8 mouse cellular contexts compared by ENCODE assay signal in genomic region chr11:31713641-31714121, GRCm38 (mm10). TPM values are rescaled to one million over a fixed set of nuclear protein-coding genes. Genes with fewer than 3 reads are reported as not detected.
DNase-seq lines count a peak whose midpoint lies in the region; ATAC-seq and TF ChIP-seq lines count a peak whose summit lies in the region.

No protein-coding gene starts in this region.

- H3K9me3 ChIP-seq in liver, embryonic 11.5 days (ENCODE audit: control insufficient read depth, low read length), result no peaks in the 10 kb centered on the region
- H3K9me3 ChIP-seq in forebrain, embryonic 13.5 days (replicated peaks), result no peaks in the 10 kb centered on the region
- no peaks in the 10 kb centered on the region for H3K9me3 ChIP-seq in heart, embryonic 15.5 days (replicated peaks)
- no peaks in the 10 kb centered on the region for H3K9me3 ChIP-seq in liver, postnatal 0 days (ENCODE audit: low read length)

- H3K79me2 ChIP-seq in liver, adult 2 months (ENCODE audit: control insufficient read depth, insufficient read depth, low read length), result no peaks in the 10 kb centered on the region

- H3K4me1 ChIP-seq in liver, adult 2 months (ENCODE audit: control insufficient read depth, insufficient read depth, low read length), result peaks cover 15% of the 10 kb centered on the region
- H3K4me1 ChIP-seq in liver, embryonic 11.5 days (replicated peaks; ENCODE audit: control insufficient read depth, insufficient read depth, low read length), result no peaks in the 10 kb centered on the region
- H3K4me1 ChIP-seq in forebrain, embryonic 13.5 days, result peaks cover 14% of the 10 kb centered on the region
- peaks cover 35% of the 10 kb centered on the region for H3K4me1 ChIP-seq in heart, embryonic 15.5 days (replicated peaks)
- peaks cover 8% of the 10 kb centered on the region for H3K4me1 ChIP-seq in liver, postnatal 0 days (ENCODE audit: insufficient read depth)

- H3K4me3 ChIP-seq in liver, adult 2 months (ENCODE audit: insufficient read depth, low read depth, low read length), result no peak overlapping the region
- H3K4me3 ChIP-seq in liver, embryonic 11.5 days (ENCODE audit: low read depth, low read length), result no peak overlapping the region
- H3K4me3 ChIP-seq in forebrain, embryonic 13.5 days, result no peak overlapping the region
- H3K4me3 ChIP-seq in heart, embryonic 15.5 days, result no peak overlapping the region
- H3K4me3 ChIP-seq in liver, postnatal 0 days (ENCODE audit: low read depth, low read length), result no peak overlapping the region

- H3K27me3 ChIP-seq in liver, adult 2 months (ENCODE audit: control insufficient read depth, insufficient read depth, low read length), result no peaks in the 10 kb centered on the region
- no peaks in the 10 kb centered on the region for H3K27me3 ChIP-seq in liver, embryonic 11.5 days (replicated peaks; ENCODE audit: control insufficient read depth, insufficient read depth, low read length)
- no peaks in the 10 kb centered on the region for H3K27me3 ChIP-seq in forebrain, embryonic 13.5 days
- no peaks in the 10 kb centered on the region for H3K27me3 ChIP-seq in heart, embryonic 15.5 days
- H3K27me3 ChIP-seq in liver, postnatal 0 days (ENCODE audit: insufficient read depth, low read length), result no peaks in the 10 kb centered on the region

- peak; percentile 93 for DNase-seq in liver, adult 2 months (ENCODE audit: extremely low read depth, low read depth, low spot score)
- DNase-seq in liver, embryonic 11.5 days (ENCODE audit: low spot score), result no peak
- DNase-seq in kidney, postnatal 14 days, result peak; percentile 86
- peak; percentile 82 for DNase-seq in liver, postnatal 0 days
- peak; percentile 50 for DNase-seq in ovary, postnatal 14 days (ENCODE audit: low spot score)
- no peak for DNase-seq in embryo, embryonic 10 days (ENCODE audit: low spot score)

- ATAC-seq in liver, embryonic 11.5 days (replicated peaks; ENCODE audit: low FRiP score), result no peak
- ATAC-seq in forebrain, embryonic 13.5 days, result peak; percentile 88
- peak; percentile 84 for ATAC-seq in heart, embryonic 15.5 days (replicated peaks; ENCODE audit: insufficient number of reproducible peaks, insufficient read depth, low FRiP score, low read depth)
- peak; percentile 80 for ATAC-seq in liver, postnatal 0 days

- TF ChIP-seq EP300 in liver, postnatal 0 days (IDR thresholded peaks at IDR 0.05; ENCODE audit: low read depth), result no peak

- no peak overlapping the region for H3K4me2 ChIP-seq in liver, embryonic 11.5 days
- no peak overlapping the region for H3K4me2 ChIP-seq in forebrain, embryonic 13.5 days
- peak overlapping the region; percentile 8 for H3K4me2 ChIP-seq in heart, embryonic 15.5 days
- H3K4me2 ChIP-seq in liver, postnatal 0 days (ENCODE audit: low read depth, low read length), result no peak overlapping the region

- TF ChIP-seq CTCF in liver, adult 2 months (IDR thresholded peaks at IDR 0.05; ENCODE audit: low read depth, low read length), result peak; percentile 79
- peak; percentile 56 for TF ChIP-seq CTCF in liver, postnatal 0 days (IDR thresholded peaks at IDR 0.05; ENCODE audit: low read depth)

- peak overlapping the region; percentile 11; the same call in 1 of the 2 replicates for H3K27ac ChIP-seq in liver, adult 2 months (replicated peaks; ENCODE audit: insufficient read depth, low read depth, low read length)
- no peak overlapping the region for H3K27ac ChIP-seq in liver, embryonic 11.5 days (ENCODE audit: low read depth, low read length)
- H3K27ac ChIP-seq in forebrain, embryonic 13.5 days, result peak overlapping the region; percentile 54
- H3K27ac ChIP-seq in heart, embryonic 15.5 days, result peak overlapping the region; percentile 83
- H3K27ac ChIP-seq in liver, postnatal 0 days (ENCODE audit: low read depth), result no peak overlapping the region

- WGBS in liver, adult 2 months, result 6% methylated on average over 6 of the region's 6 CpGs
- 78% methylated on average over 6 of the region's 6 CpGs for WGBS in liver, embryonic 11.5 days
- 47% methylated on average over 6 of the region's 6 CpGs for WGBS in forebrain, embryonic 13.5 days
- WGBS in heart, embryonic 15.5 days, result 19% methylated on average over 6 of the region's 6 CpGs
- 64% methylated on average over 6 of the region's 6 CpGs for WGBS in liver, postnatal 0 days (ENCODE audit: insufficient replicate concordance)

- H3K9ac ChIP-seq in liver, adult 2 months (ENCODE audit: low read depth, low read length), result no peak overlapping the region
- H3K9ac ChIP-seq in liver, embryonic 11.5 days (ENCODE audit: low read depth, low read length), result no peak overlapping the region
- no peak overlapping the region for H3K9ac ChIP-seq in forebrain, embryonic 13.5 days
- H3K9ac ChIP-seq in heart, embryonic 15.5 days, result no peak overlapping the region
- no peak overlapping the region for H3K9ac ChIP-seq in liver, postnatal 0 days (replicated peaks)

- no peaks in the 10 kb centered on the region for H3K36me3 ChIP-seq in liver, adult 2 months (ENCODE audit: control insufficient read depth, insufficient read depth, low read length)
- no peaks in the 10 kb centered on the region for H3K36me3 ChIP-seq in liver, embryonic 11.5 days (ENCODE audit: control insufficient read depth, insufficient read depth, low read length)
- H3K36me3 ChIP-seq in forebrain, embryonic 13.5 days (ENCODE audit: poor library complexity, severe bottlenecking), result no peaks in the 10 kb centered on the region
- H3K36me3 ChIP-seq in heart, embryonic 15.5 days, result no peaks in the 10 kb centered on the region
- no peaks in the 10 kb centered on the region for H3K36me3 ChIP-seq in liver, postnatal 0 days (replicated peaks; ENCODE audit: insufficient read depth, low read length)

- TF ChIP-seq POLR2A in liver, adult 2 months (IDR thresholded peaks at IDR 0.05; ENCODE audit: extremely low read depth, insufficient read depth, low read length), result no peak

RNA-seq across cellular contexts. Expression of gene Bod1, which starts 42.0 kb away (rescaled TPM):
- 33.4 and 36.8 TPM in 2 replicates for total RNA-seq in liver, adult 2 months (2014; rRNA removed)
- 27.8 and 34.4 TPM in 2 replicates for polyA plus RNA-seq in liver, adult 2 months (2012; rRNA removed)
- 39.7 and 40.1 TPM in 2 replicates for polyA plus RNA-seq in liver, embryonic 11.5 days (2014; fragmentation: Nextera tagmentation; extraction: Ambion mirVana)
- 153 and 157 TPM in 2 replicates for polyA plus RNA-seq in forebrain, embryonic 13.5 days (2015; fragmentation: Nextera tagmentation; extraction: Ambion mirVana)
- 65.0 and 74.7 TPM in 2 replicates for polyA plus RNA-seq in heart, embryonic 15.5 days (2015; fragmentation: Nextera tagmentation; extraction: Ambion mirVana)
- polyA plus RNA-seq in liver, postnatal 0 days (2015; fragmentation: Nextera tagmentation; extraction: Ambion mirVana), result 13.8 and 16.6 TPM in 2 replicates

Comparison
In these comparisons a context has a peak if more than half of its experiments do, and no peak if none do; other contexts are left out.
1. DNase-seq: peak in liver, adult 2 months (single experiment), kidney, postnatal 14 days (single experiment), liver, postnatal 0 days (single experiment) and ovary, postnatal 14 days (single experiment); none in liver, embryonic 11.5 days (single experiment) and embryo, embryonic 10 days (single experiment).
2. H3K27ac ChIP-seq: peak in liver, adult 2 months (single experiment), forebrain, embryonic 13.5 days (single experiment) and heart, embryonic 15.5 days (single experiment); none in liver, embryonic 11.5 days (single experiment) and liver, postnatal 0 days (single experiment).